Mouse (Mus musculus) heart, embryonic 15.5 days (tissue): ENCODE data around the gene Macf1. TPM values are rescaled to one million over a fixed set of nuclear protein-coding genes. Genes with fewer than 3 reads are reported as not detected.

Experiments used
- ATAC-seq: fragments of 200-750 bp; cut with Nextera tagmentation; replicated peaks from 2 replicates; pipeline ENCODE4 v1.8.0; 2017; ENCODE audit warnings: low read depth, moderate TSS enrichment; ENCODE audit not compliant: insufficient number of reproducible peaks, insufficient read depth, low FRiP score
- H3K27ac ChIP-seq: fragments of 300-500 bp; sonication (generic); 2 replicates; pipeline ENCODE4 v1.5.1; 2015; ENCODE audit warnings: mild to moderate bottlenecking, inconsistent platforms
- H3K27me3 ChIP-seq: fragments of 300-500 bp; sonication (generic); 2 replicates; pipeline ENCODE4 v1.6.1; 2015; ENCODE audit warnings: inconsistent platforms
- H3K36me3 ChIP-seq: fragments of 300-500 bp; sonication (generic); 2 replicates; pipeline ENCODE4 v1.6.1; 2015; ENCODE audit warnings: mild to moderate bottlenecking, inconsistent platforms
- H3K4me1 ChIP-seq: fragments of 300-500 bp; sonication (generic); replicated peaks from 2 replicates; pipeline ENCODE4 v1.6.1; 2015; ENCODE audit warnings: inconsistent platforms
- H3K4me2 ChIP-seq: fragments of 300-500 bp; sonication (generic); 2 replicates; pipeline ENCODE4 v1.6.1; 2015; ENCODE audit warnings: inconsistent platforms, mild to moderate bottlenecking, moderate library complexity
- H3K4me3 ChIP-seq: fragments of 300-500 bp; sonication (generic); 2 replicates; pipeline ENCODE4 v1.5.1; 2015; ENCODE audit warnings: mild to moderate bottlenecking, inconsistent platforms
- H3K9ac ChIP-seq: fragments of 300-500 bp; sonication (generic); 2 replicates; pipeline ENCODE4 v1.6.1; 2015; ENCODE audit warnings: mild to moderate bottlenecking, inconsistent platforms
- H3K9me3 ChIP-seq: fragments of 300-500 bp; sonication (generic); replicated peaks from 2 replicates; pipeline ENCODE4 v1.6.1; 2016; ENCODE audit warnings: inconsistent platforms
- WGBS: fragments of 180-500 bp; shearing (Covaris S2); methylation state at CpG from one replicate; pipeline ENCODE4 v1.1.7; 2015; ENCODE audit warnings: mixed read lengths; 5-methylcytosine and 5-hydroxymethylcytosine counted together
- polyA plus RNA-seq: library from polyadenylated mRNA; unstranded; fragments of >200 nt; fragmentation: Nextera tagmentation; extraction: Ambion mirVana; gene quantifications from 2 replicates; pipeline ENCODE4 v1.2.1, GENCODE M21; 2015

The Macf1 gene
- polyA plus RNA-seq, 1 experiment from 2014 or later = 51.0 TPM

- Histone ChIP-seq H3K4me1 (peaks cover 17% of the 10 kb centered on the region), H3K9ac (no peak overlapping the region), H3K4me3 (no peak overlapping the region), H3K36me3 (peaks cover 71% of the 10 kb centered on the region), H3K9me3 (0 out of 2 replicates have a peak, but pooled peaks cover 3% of the 10 kb centered on the region), H3K4me2 (no peak overlapping the region), H3K27me3 (no peaks in the 10 kb centered on the region), H3K27ac (peak overlapping the region; percentile 67)
- WGBS = 45% methylated on average over 5 of the region's 5 CpGs
- ATAC-seq = no peak
Measured at GRCm38 (mm10) chr4:123397643-123398434, 286.3 kb downstream of the Macf1 start.

GRCm38 (mm10) chr4:123397049-123397448 lies 287.1 kb downstream of the Macf1 start:
- no peaks in the 10 kb centered on the region for H3K27me3 ChIP-seq
- H3K4me3 ChIP-seq = no peak overlapping the region
- H3K4me2 ChIP-seq = no peak overlapping the region
- H3K9me3 ChIP-seq = 0 out of 2 replicates have a peak, but pooled peaks cover 3% of the 10 kb centered on the region
- peaks cover 79% of the 10 kb centered on the region for H3K36me3 ChIP-seq
- peak overlapping the region; percentile 15; the same call in 1 of the 2 replicates for H3K27ac ChIP-seq
- no peak overlapping the region for H3K9ac ChIP-seq
- 89% methylated on average over 8 of the region's 8 CpGs for WGBS
- H3K4me1 ChIP-seq = peaks cover 10% of the 10 kb centered on the region
- no peak for ATAC-seq

- peaks cover 81% of the 10 kb centered on the region for H3K36me3 ChIP-seq
- 96% methylated on average over 2 of the region's 2 CpGs for WGBS
- no peaks in the 10 kb centered on the region for H3K27me3 ChIP-seq
- no peak overlapping the region for H3K9ac ChIP-seq
- 0 out of 2 replicates have a peak, but pooled peaks cover 3% of the 10 kb centered on the region for H3K9me3 ChIP-seq
- no peak for ATAC-seq
- H3K27ac ChIP-seq = no peak overlapping the region
- H3K4me1 ChIP-seq = peaks cover 7% of the 10 kb centered on the region
- H3K4me2 ChIP-seq = no peak overlapping the region
- no peak overlapping the region for H3K4me3 ChIP-seq
Measured at GRCm38 (mm10) chr4:123395435-123396000, 288.6 kb downstream of the Macf1 start.

- Histone ChIP-seq H3K27ac (no peak overlapping the region), H3K4me3 (no peak overlapping the region), H3K36me3 (peaks cover 83% of the 10 kb centered on the region), H3K4me2 (no peak overlapping the region), H3K9ac (no peak overlapping the region), H3K27me3 (no peaks in the 10 kb centered on the region), H3K9me3 (0 out of 2 replicates have a peak, but pooled peaks cover 3% of the 10 kb centered on the region), H3K4me1 (peaks cover 7% of the 10 kb centered on the region)
- whole genome bisulfite sequencing = 87% methylated on average over 5 of the region's 5 CpGs
- no peak for ATAC-seq
Measured at GRCm38 (mm10) chr4:123394878-123395277, 289.3 kb downstream of the Macf1 start.

GRCm38 (mm10) chr4:123394269-123394668 lies 289.9 kb downstream of the Macf1 start:
- Histone ChIP-seq H3K4me3 (no peak overlapping the region), H3K4me1 (peaks cover 7% of the 10 kb centered on the region), H3K27ac (no peak overlapping the region), H3K4me2 (no peak overlapping the region), H3K27me3 (no peaks in the 10 kb centered on the region), H3K9ac (no peak overlapping the region), H3K36me3 (peaks cover 84% of the 10 kb centered on the region), H3K9me3 (0 out of 2 replicates have a peak, but pooled peaks cover 3% of the 10 kb centered on the region)
- WGBS = 85% methylated on average over 1 of the region's 1 CpGs
- ATAC-seq = no peak

GRCm38 (mm10) chr4:123393004-123393403 lies 291.2 kb downstream of the Macf1 start:
- Histone ChIP-seq H3K9me3 (0 out of 2 replicates have a peak, but pooled peaks cover 3% of the 10 kb centered on the region), H3K4me3 (no peak overlapping the region), H3K4me1 (peaks cover 5% of the 10 kb centered on the region), H3K27ac (no peak overlapping the region), H3K36me3 (peaks cover 89% of the 10 kb centered on the region), H3K9ac (no peak overlapping the region), H3K4me2 (no peak overlapping the region), H3K27me3 (no peaks in the 10 kb centered on the region)
- 88% methylated on average over 3 of the region's 3 CpGs for WGBS
- ATAC-seq = no peak

- ATAC-seq = no peak
- H3K9me3 ChIP-seq = 0 out of 2 replicates have a peak, but pooled peaks cover 3% of the 10 kb centered on the region
- no peak overlapping the region for H3K4me3 ChIP-seq
- no peak overlapping the region for H3K27ac ChIP-seq
- H3K27me3 ChIP-seq = no peaks in the 10 kb centered on the region
- no peaks in the 10 kb centered on the region for H3K4me1 ChIP-seq
- H3K4me2 ChIP-seq = no peak overlapping the region
- H3K36me3 ChIP-seq = peaks cover 92% of the 10 kb centered on the region
- H3K9ac ChIP-seq = no peak overlapping the region
- WGBS = 100% methylated on average over 1 of the region's 1 CpGs
Measured at GRCm38 (mm10) chr4:123392187-123392586, 292.0 kb downstream of the Macf1 start.

- no peak overlapping the region for H3K4me3 ChIP-seq
- no peak overlapping the region for H3K27ac ChIP-seq
- WGBS = 77% methylated on average over 1 of the region's 1 CpGs
- H3K9me3 ChIP-seq = no peaks in the 10 kb centered on the region
- peaks cover 95% of the 10 kb centered on the region for H3K36me3 ChIP-seq
- no peaks in the 10 kb centered on the region for H3K4me1 ChIP-seq
- no peak overlapping the region for H3K4me2 ChIP-seq
- no peaks in the 10 kb centered on the region for H3K27me3 ChIP-seq
- ATAC-seq = no peak
- H3K9ac ChIP-seq = no peak overlapping the region
Measured at GRCm38 (mm10) chr4:123385028-123385427, 299.1 kb downstream of the Macf1 start.

GRCm38 (mm10) chr4:123383173-123383572 lies 301.0 kb downstream of the Macf1 start:
- no peaks in the 10 kb centered on the region for H3K27me3 ChIP-seq
- WGBS = 93% methylated on average over 7 of the region's 7 CpGs
- no peaks in the 10 kb centered on the region for H3K4me1 ChIP-seq
- H3K4me3 ChIP-seq = no peak overlapping the region
- no peak overlapping the region for H3K9ac ChIP-seq
- H3K36me3 ChIP-seq = peaks cover 90% of the 10 kb centered on the region
- ATAC-seq = no peak
- no peak overlapping the region for H3K27ac ChIP-seq
- H3K9me3 ChIP-seq = no peaks in the 10 kb centered on the region
- H3K4me2 ChIP-seq = no peak overlapping the region

- Histone ChIP-seq H3K4me2 (no peak overlapping the region), H3K4me3 (no peak overlapping the region), H3K27me3 (no peaks in the 10 kb centered on the region), H3K27ac (no peak overlapping the region), H3K9ac (no peak overlapping the region), H3K9me3 (no peaks in the 10 kb centered on the region), H3K4me1 (no peaks in the 10 kb centered on the region), H3K36me3 (peaks cover 89% of the 10 kb centered on the region)
- 87% methylated on average over 4 of the region's 4 CpGs for WGBS
- no peak for ATAC-seq
Measured at GRCm38 (mm10) chr4:123382051-123382450, 302.1 kb downstream of the Macf1 start.

- Histone ChIP-seq H3K27ac (no peak overlapping the region), H3K9me3 (no peaks in the 10 kb centered on the region), H3K4me2 (no peak overlapping the region), H3K27me3 (no peaks in the 10 kb centered on the region), H3K9ac (no peak overlapping the region), H3K4me1 (no peaks in the 10 kb centered on the region), H3K36me3 (peaks cover 89% of the 10 kb centered on the region), H3K4me3 (no peak overlapping the region)
- ATAC-seq = no peak
- WGBS = 91% methylated on average over 11 of the region's 11 CpGs
Measured at GRCm38 (mm10) chr4:123381598-123381997, 302.6 kb downstream of the Macf1 start.
